Mouse (Mus musculus): ENCODE results near the gene Mfsd10. TPM values are rescaled to one million over a fixed set of nuclear protein-coding genes. Genes with fewer than 3 reads are reported as not detected.

The Mfsd10 gene
- total RNA-seq (2023): 10 to 100 TPM; 32.7 to 38.7 TPM

DNA sequence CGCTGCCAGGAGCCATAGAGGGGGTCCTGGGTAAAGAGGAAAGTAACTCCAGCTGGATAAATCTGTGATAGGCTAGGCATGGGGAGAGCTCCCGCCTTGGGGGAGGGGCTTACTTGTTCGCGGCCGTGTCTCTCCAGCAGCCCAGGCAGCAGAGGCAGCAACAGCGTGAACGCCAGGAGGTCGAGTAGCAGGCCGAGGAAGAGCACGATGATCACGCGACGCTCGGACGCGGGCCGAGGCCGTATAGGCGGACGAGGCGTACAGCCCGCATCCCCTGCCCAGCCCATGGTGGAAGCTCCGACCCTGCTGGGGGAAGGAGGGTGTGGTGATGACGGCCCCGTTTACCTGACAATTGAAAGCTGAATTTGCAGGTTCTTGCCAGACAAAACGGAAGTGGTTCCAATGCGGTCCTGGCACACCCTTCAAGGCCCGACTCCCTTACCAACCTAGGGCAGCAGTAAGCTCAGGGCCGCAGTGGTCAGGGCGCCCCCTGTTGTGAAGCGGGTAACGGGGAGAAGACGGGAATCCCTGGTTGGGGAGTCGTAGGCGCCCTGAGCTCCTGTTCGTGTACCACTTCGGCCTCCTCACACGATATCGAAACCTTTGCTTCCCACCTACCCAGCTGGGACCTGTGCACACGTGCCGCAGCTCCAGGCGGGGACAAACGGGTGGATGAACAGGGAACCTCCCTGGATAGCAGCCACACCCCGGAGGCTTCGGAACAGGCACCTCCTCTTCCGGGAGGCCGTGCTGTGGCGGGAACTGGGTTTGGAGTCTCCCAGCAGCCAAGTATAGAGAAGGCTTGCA lies at the start of gene Mfsd10:
Gene Mfsd10, minus strand, starts transcription at position 732 of the 807 bp plus-strand sequence.

DNA sequence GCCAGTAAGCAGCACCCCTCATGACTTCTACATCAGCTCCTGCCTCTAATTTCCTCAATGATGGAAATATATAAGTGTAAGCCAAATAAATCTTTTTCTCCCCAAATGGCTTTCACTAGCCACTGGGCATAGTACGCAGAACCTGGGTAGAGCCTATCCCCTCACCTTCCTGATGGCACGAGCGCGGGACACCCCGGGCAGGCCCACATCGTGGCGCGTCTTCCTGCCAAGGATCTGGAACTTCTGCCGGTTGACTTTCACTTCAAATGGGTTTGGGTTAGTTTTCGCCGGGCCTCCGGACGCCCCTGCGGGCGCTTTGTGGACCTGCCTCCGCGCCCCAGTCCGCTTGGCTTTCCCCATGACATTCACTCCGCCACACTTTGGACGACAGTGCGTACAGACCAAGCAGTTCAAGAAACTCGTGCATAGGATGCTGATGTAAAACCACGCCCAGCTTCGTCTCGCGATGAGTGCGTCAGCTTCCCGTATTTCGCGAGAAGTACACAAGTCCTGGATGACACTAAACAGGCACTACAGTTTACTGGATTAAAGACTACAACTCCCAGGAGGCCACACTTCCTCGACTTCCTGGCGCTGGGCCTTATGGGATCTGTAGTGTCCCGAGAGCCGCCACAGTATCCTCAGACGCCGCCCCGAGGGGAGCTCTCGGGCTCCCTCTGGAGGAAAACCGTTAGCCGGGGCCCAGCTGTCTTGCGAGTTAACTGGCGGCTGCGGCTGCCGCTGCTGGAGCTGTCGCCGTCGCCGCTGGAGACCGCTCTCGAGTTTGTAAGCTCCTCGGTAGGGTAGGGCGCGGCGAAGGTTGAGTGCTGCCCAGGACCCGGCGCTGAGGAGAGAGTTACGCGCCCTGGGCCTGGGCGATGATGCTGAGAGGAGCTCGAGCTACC lies 22.9 kb upstream of the Mfsd10 start, which contains the start of the genes Nop14 and Grk4:
Gene Nop14, minus strand, starts transcription at position 463 of the 905 bp plus-strand sequence.
Gene Grk4, plus strand, starts transcription at position 694 of the 905 bp plus-strand sequence.

Other genes with a start within 250 kb of the Mfsd10 start
- 10 to 100 TPM; 16.2 to 18.7 TPM for gene Tnip2, start 123.2 kb downstream of the Mfsd10 start, total RNA-seq (2023)
- 1 to 10 TPM; 7.2 to 9.7 TPM for gene Sh3bp2, start 111.4 kb downstream of the Mfsd10 start, total RNA-seq (2023)
- 100 to 1,000 TPM; 319 to 323 TPM for gene Add1, start 63.5 kb downstream of the Mfsd10 start, total RNA-seq (2023)
- gene Nop14, start 22.9 kb upstream of the Mfsd10 start, total RNA-seq (2023): 10 to 100 TPM; 34.1 to 38.4 TPM
- 1 to 10 TPM; 4.5 to 9.2 TPM for gene Grk4, start 23.2 kb upstream of the Mfsd10 start, total RNA-seq (2023)
- 10 to 100 TPM; 58.9 to 63.6 TPM for gene Htt, start 124.5 kb upstream of the Mfsd10 start, total RNA-seq (2023)

All from T-cell, adult 66 days (primary cell).